In the genomic region with DNA sequence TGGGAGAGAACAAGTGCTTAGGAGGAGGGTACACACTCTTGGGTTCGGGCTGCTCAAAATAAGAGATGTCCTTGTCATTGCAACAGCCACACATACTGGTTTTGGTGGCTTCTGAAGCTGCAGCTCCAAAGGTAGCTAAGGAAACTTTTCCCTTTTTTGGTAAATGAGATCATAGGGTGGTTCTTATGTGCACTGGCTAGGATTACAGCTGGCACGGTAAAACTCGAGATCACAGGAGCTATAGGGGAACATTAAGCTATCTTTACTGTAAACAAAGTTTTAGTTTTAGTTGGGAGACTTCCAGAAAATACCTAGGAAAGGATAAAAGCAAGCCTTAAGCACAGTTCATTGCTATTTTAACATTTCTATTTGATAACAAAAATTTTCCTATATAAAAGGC, we compare ENCODE assay signal across 22 mouse cellular contexts. TPM values are rescaled to one million over a fixed set of nuclear protein-coding genes. Genes with fewer than 3 reads are reported as not detected.
DNase-seq lines count a peak whose midpoint lies in the region; ATAC-seq and TF ChIP-seq lines count a peak whose summit lies in the region.
"Had no signal": no experiment of that assay in that cellular context is flagged by ENCODE, and none has a peak within 500 bp of the region (broad histone marks: within the 10 kb centered on the region; RNA-seq: fewer than 3 reads in every experiment).

No protein-coding gene starts in this region.

- no peak for TF ChIP-seq EP300 in stomach, postnatal 0 days (optimal IDR thresholded peaks at IDR 0.05)

- H3K9me3 ChIP-seq in embryonic facial prominence, embryonic 14.5 days (ENCODE audit: control insufficient read depth, low read length) = no peaks in the 10 kb centered on the region
- no peaks in the 10 kb centered on the region for H3K9me3 ChIP-seq in embryonic facial prominence, embryonic 10.5 days
- H3K9me3 ChIP-seq in stomach, embryonic 15.5 days = no peaks in the 10 kb centered on the region
- H3K9me3 ChIP-seq in stomach, embryonic 16.5 days (replicated peaks; ENCODE audit: control insufficient read depth, low read length) = no peaks in the 10 kb centered on the region
- no peaks in the 10 kb centered on the region for H3K9me3 ChIP-seq in stomach, postnatal 0 days (ENCODE audit: control insufficient read depth, low read length)
- H3K9me3 ChIP-seq in forebrain, embryonic 10.5 days = no peaks in the 10 kb centered on the region
- H3K9me3 ChIP-seq: G1E had no signal

- peak; percentile 46; the same call in 1 of the 2 replicates for ATAC-seq in embryonic facial prominence, embryonic 14.5 days (ENCODE audit: low read depth)
- 0 out of 2 replicates have a peak, but pooled peaks have one; percentile 17 for ATAC-seq in stomach, embryonic 15.5 days (ENCODE audit: insufficient read depth, low FRiP score, low read depth)
- ATAC-seq in stomach, embryonic 16.5 days (ENCODE audit: insufficient read depth, low FRiP score) = peak; percentile 64; the same call in 1 of the 2 replicates
- peak; percentile 54; the same call in 1 of the 2 replicates for ATAC-seq in stomach, postnatal 0 days (ENCODE audit: low FRiP score, low TSS enrichment)
- ATAC-seq: activated CD4-positive, CD25-positive, alpha-beta regulatory T cell, adult 4 months; CD4-positive, CD25-positive, alpha-beta regulatory T cell, adult 4 months; Patski had no signal

- peaks cover 15% of the 10 kb centered on the region; the same call in 1 of the 2 replicates for H3K4me1 ChIP-seq in embryonic facial prominence, embryonic 14.5 days (ENCODE audit: control insufficient read depth, insufficient read depth, low read length)
- H3K4me1 ChIP-seq in embryonic facial prominence, embryonic 10.5 days = peaks cover 11% of the 10 kb centered on the region; the same call in 1 of the 2 replicates
- no peaks in the 10 kb centered on the region for H3K4me1 ChIP-seq in stomach, embryonic 15.5 days
- no peaks in the 10 kb centered on the region for H3K4me1 ChIP-seq in stomach, embryonic 16.5 days (ENCODE audit: control insufficient read depth, insufficient read depth, low read length)
- H3K4me1 ChIP-seq in stomach, postnatal 0 days (replicated peaks; ENCODE audit: control insufficient read depth, insufficient read depth) = peaks cover 3% of the 10 kb centered on the region; the same call in 1 of the 2 replicates
- peaks cover 8% of the 10 kb centered on the region for H3K4me1 ChIP-seq in forebrain, embryonic 10.5 days

- no peaks in the 10 kb centered on the region for H3K36me3 ChIP-seq in embryonic facial prominence, embryonic 14.5 days (ENCODE audit: control insufficient read depth, insufficient read depth, low read length)
- H3K36me3 ChIP-seq in embryonic facial prominence, embryonic 10.5 days (replicated peaks) = no peaks in the 10 kb centered on the region
- no peaks in the 10 kb centered on the region for H3K36me3 ChIP-seq in stomach, embryonic 15.5 days
- no peaks in the 10 kb centered on the region for H3K36me3 ChIP-seq in stomach, embryonic 16.5 days (ENCODE audit: control insufficient read depth, insufficient read depth, low read length)
- no peaks in the 10 kb centered on the region for H3K36me3 ChIP-seq in stomach, postnatal 0 days (ENCODE audit: control insufficient read depth, insufficient read depth, low read length)
- no peaks in the 10 kb centered on the region for H3K36me3 ChIP-seq in forebrain, embryonic 10.5 days (replicated peaks)
- H3K36me3 ChIP-seq: G1E had no signal

- H3K4me3 ChIP-seq in embryonic facial prominence, embryonic 14.5 days (ENCODE audit: low read depth, low read length) = no peak overlapping the region
- no peak overlapping the region for H3K4me3 ChIP-seq in embryonic facial prominence, embryonic 10.5 days
- H3K4me3 ChIP-seq in stomach, embryonic 15.5 days (replicated peaks) = no peak overlapping the region
- H3K4me3 ChIP-seq in stomach, embryonic 16.5 days (replicated peaks; ENCODE audit: low read length) = no peak overlapping the region
- no peak overlapping the region for H3K4me3 ChIP-seq in stomach, postnatal 0 days (ENCODE audit: low read depth, low read length)
- H3K4me3 ChIP-seq in forebrain, embryonic 10.5 days = no peak overlapping the region

- no peaks in the 10 kb centered on the region for H3K27me3 ChIP-seq in embryonic facial prominence, embryonic 14.5 days (replicated peaks; ENCODE audit: control insufficient read depth, insufficient read depth, low read length)
- H3K27me3 ChIP-seq in embryonic facial prominence, embryonic 10.5 days (replicated peaks; ENCODE audit: low read depth, poor library complexity, severe bottlenecking) = no peaks in the 10 kb centered on the region
- no peaks in the 10 kb centered on the region for H3K27me3 ChIP-seq in stomach, embryonic 15.5 days (replicated peaks)
- no peaks in the 10 kb centered on the region for H3K27me3 ChIP-seq in stomach, embryonic 16.5 days (ENCODE audit: control insufficient read depth, insufficient read depth, low read length)
- no peaks in the 10 kb centered on the region for H3K27me3 ChIP-seq in stomach, postnatal 0 days (ENCODE audit: control insufficient read depth, insufficient read depth, low read length)
- no peaks in the 10 kb centered on the region for H3K27me3 ChIP-seq in forebrain, embryonic 10.5 days (ENCODE audit: poor library complexity, severe bottlenecking)
- H3K27me3 ChIP-seq: CH12.LX, Patski had no signal

- H3K27ac ChIP-seq in embryonic facial prominence, embryonic 14.5 days (replicated peaks; ENCODE audit: low read depth, low read length) = no peak overlapping the region
- H3K27ac ChIP-seq in embryonic facial prominence, embryonic 10.5 days (replicated peaks) = no peak overlapping the region
- H3K27ac ChIP-seq in stomach, embryonic 15.5 days = no peak overlapping the region
- no peak overlapping the region for H3K27ac ChIP-seq in stomach, embryonic 16.5 days (ENCODE audit: low read length)
- H3K27ac ChIP-seq in stomach, postnatal 0 days (replicated peaks) = peak overlapping the region; percentile 53
- no peak overlapping the region for H3K27ac ChIP-seq in forebrain, embryonic 10.5 days

- DNase-seq in embryonic facial prominence, embryonic 14.5 days (ENCODE audit: low spot score) = peak; percentile 48
- no peak for DNase-seq in embryonic facial prominence, embryonic 10.5 days (ENCODE audit: low spot score)
- no peak for DNase-seq in stomach, postnatal 0 days (ENCODE audit: low spot score)
- DNase-seq in adrenal gland, adult 2 months = no peak
- DNase-seq in forebrain, embryonic 10.5 days (ENCODE audit: extremely low spot score, low spot score) = no peak
- no peak for DNase-seq in thymus, postnatal 36 days
- DNase-seq: adrenal gland, adult 8-10 months; adrenal gland, postnatal 10 days; adrenal gland, postnatal 14 days; adrenal gland, postnatal 25 days; adrenal gland, postnatal 36 days; B cell, adult 2 months; cerebellum, adult 11 months; cerebellum, adult 11-12 months; cerebellum, adult 18-20 months had no signal

- no peak overlapping the region for H3K9ac ChIP-seq in embryonic facial prominence, embryonic 14.5 days (ENCODE audit: low read depth, low read length)
- H3K9ac ChIP-seq in stomach, embryonic 15.5 days = no peak overlapping the region
- no peak overlapping the region for H3K9ac ChIP-seq in stomach, embryonic 16.5 days (ENCODE audit: low read length)
- H3K9ac ChIP-seq in stomach, postnatal 0 days (ENCODE audit: low read length) = no peak overlapping the region

- H3K4me2 ChIP-seq in embryonic facial prominence, embryonic 14.5 days (ENCODE audit: low read depth, low read length) = no peak overlapping the region
- no peak overlapping the region for H3K4me2 ChIP-seq in stomach, embryonic 15.5 days
- H3K4me2 ChIP-seq in stomach, embryonic 16.5 days (ENCODE audit: low read depth, low read length) = no peak overlapping the region
- H3K4me2 ChIP-seq in stomach, postnatal 0 days (replicated peaks; ENCODE audit: low read depth) = no peak overlapping the region

- WGBS in embryonic facial prominence, embryonic 14.5 days = 48% methylated on average over 3 of the region's 3 CpGs
- WGBS in embryonic facial prominence, embryonic 10.5 days = 74% methylated on average over 3 of the region's 3 CpGs
- WGBS in stomach, embryonic 15.5 days = 31% methylated on average over 3 of the region's 3 CpGs
- WGBS in stomach, embryonic 16.5 days = 24% methylated on average over 3 of the region's 3 CpGs
- WGBS in stomach, postnatal 0 days = 18% methylated on average over 3 of the region's 3 CpGs
- 82% methylated on average over 3 of the region's 3 CpGs for WGBS in forebrain, embryonic 10.5 days

- TF ChIP-seq CTCF in stomach, postnatal 0 days (IDR thresholded peaks at IDR 0.05; ENCODE audit: low read depth) = no peak

RNA-seq across cellular contexts. Expression of a gene that starts 24.2 kb away (rescaled TPM):
- 21.4 and 21.6 TPM in 2 replicates for polyA plus RNA-seq in embryonic facial prominence, embryonic 14.5 days (2014; fragmentation: Nextera tagmentation; extraction: Ambion mirVana)
- 1.8 and 1.9 TPM in 2 replicates for polyA plus RNA-seq in embryonic facial prominence, embryonic 10.5 days (2016; fragmentation: Nextera tagmentation; extraction: Ambion mirVana)
- 3.4 and 4.5 TPM in 2 replicates for polyA plus RNA-seq in stomach, embryonic 15.5 days (2015; fragmentation: Nextera tagmentation; extraction: Ambion mirVana)
- polyA plus RNA-seq in stomach, embryonic 16.5 days (2015; fragmentation: Nextera tagmentation; extraction: Ambion mirVana) = 6.5 and 8.8 TPM in 2 replicates
- polyA plus RNA-seq in stomach, postnatal 0 days (2015; fragmentation: Nextera tagmentation; extraction: Ambion mirVana) = 52.7 and 55.9 TPM in 2 replicates
- total RNA-seq in adrenal gland, adult 2 months (2021) = 10 to 100 TPM; 11.1 to 13.6 TPM
- polyA plus RNA-seq in adrenal gland, adult 2 months (2012; rRNA removed) = 1.6 and 4.1 TPM in 2 replicates
- 0.86 and 0.95 TPM in 2 replicates for polyA plus RNA-seq in forebrain, embryonic 10.5 days (2016; fragmentation: Nextera tagmentation; extraction: Ambion mirVana)
- polyA plus RNA-seq: G1E had no signal
